Mouse (Mus musculus) ES-E14 (cell line): ENCODE data around the gene Arpc1b. TPM values are rescaled to one million over a fixed set of nuclear protein-coding genes. Genes with fewer than 3 reads are reported as not detected.
"Not testable (repeated sequence)": the region's sequence is repeated elsewhere in the genome, so short reads cannot be mapped to it uniquely, and the experiment has no call there.

ENCODE experiments used
- DNase-seq: peaks from one replicate; pipeline ENCODE4 v3.0.0-alpha.2; 2013; ENCODE audit warnings: low read depth, low spot score
- H3K27ac ChIP-seq: 2 replicates; pipeline ENCODE4 v1.5.1; 2012; ENCODE audit warnings: low read depth, mild to moderate bottlenecking, low read length, moderate library complexity, mixed read lengths; ENCODE audit not compliant: poor library complexity, insufficient read depth, severe bottlenecking
- H3K36me3 ChIP-seq: 2 replicates; pipeline ENCODE4 v1.6.1; 2012; ENCODE audit warnings: mild to moderate bottlenecking, low read length, moderate library complexity, mixed read lengths; ENCODE audit not compliant: control insufficient read depth, poor library complexity, insufficient read depth, severe bottlenecking
- H3K4me1 ChIP-seq, 2 experiments: fragments of 150-350 bp in 1 of 2; sonication (generic) in 1 of 2; 2 replicates each; pipeline ENCODE4 v1.6.1; 2012; ENCODE audit warnings: low read length in 2 of 2, mild to moderate bottlenecking in 1 of 2, mixed read lengths in 1 of 2; ENCODE audit not compliant: control insufficient read depth in 2 of 2, insufficient read depth in 2 of 2, poor library complexity in 1 of 2
- H3K4me3 ChIP-seq, 2 experiments: fragments of 150-350 bp in 1 of 2; sonication (generic) in 1 of 2; 2 replicates each; pipeline ENCODE4 v1.5.1; 2012; ENCODE audit warnings: low read length in 2 of 2, low read depth in 1 of 2, mild to moderate bottlenecking in 1 of 2, mixed read lengths in 1 of 2; ENCODE audit not compliant: insufficient read depth in 1 of 2, poor library complexity in 1 of 2, severe bottlenecking in 1 of 2
- H3K9ac ChIP-seq: 2 replicates; pipeline ENCODE4 v1.6.1; 2012; ENCODE audit warnings: low read depth, mild to moderate bottlenecking, low read length, mixed read lengths; ENCODE audit not compliant: poor library complexity, insufficient read depth, severe bottlenecking
- H3K9me3 ChIP-seq: fragments of 150-350 bp; sonication (generic); 2 replicates; pipeline ENCODE4 v1.6.1; 2012; ENCODE audit warnings: low read depth, mild to moderate bottlenecking, low read length; ENCODE audit not compliant: control insufficient read depth, insufficient read depth
- CHD2 ChIP-seq: IDR thresholded peaks from 2 replicates; pipeline ENCODE4 v1.6.1; 2014; ENCODE audit warnings: mild to moderate bottlenecking, low read depth, low read length, inconsistent platforms
- HCFC1 ChIP-seq: IDR thresholded peaks from 2 replicates; pipeline ENCODE4 v1.6.1; 2012; ENCODE audit warnings: low read length, inconsistent platforms, borderline replicate concordance; ENCODE audit not compliant: insufficient read depth
- MAFK ChIP-seq: IDR thresholded peaks from 2 replicates; pipeline ENCODE4 v1.6.1; 2014; ENCODE audit warnings: mild to moderate bottlenecking, low read depth, low read length, inconsistent platforms; ENCODE audit not compliant: insufficient read depth
- ZC3H11A ChIP-seq: IDR thresholded peaks from 2 replicates; pipeline ENCODE4 v1.6.1; 2012; ENCODE audit warnings: low read depth, mild to moderate bottlenecking, inconsistent platforms, low read length, borderline replicate concordance
- ZNF384 ChIP-seq: IDR thresholded peaks from 2 replicates; pipeline ENCODE4 v1.6.1; 2012; ENCODE audit warnings: low read depth, low read length, inconsistent platforms
- in situ Hi-C, 2 experiments: fragments of 600-800 bp; cut with MboI; formaldehyde crosslinking; loops; one replicate each; pipeline ENCODE4 v1.15.1; 2025; ENCODE audit warnings: low sequenced_read_pairs in 2 of 2, inconsistent platforms in 1 of 2; ENCODE audit not compliant: unreplicated experiment in 2 of 2
- total RNA-seq: library from RNA; depleted of rRNA; stranded (reverse); fragments of 300-350 nt; gene quantifications from 2 replicates; pipeline ENCODE4 v1.2.3, GENCODE M21; 2012

Gene Arpc1b
- total RNA-seq, 1 experiment: 249 TPM

DNA sequence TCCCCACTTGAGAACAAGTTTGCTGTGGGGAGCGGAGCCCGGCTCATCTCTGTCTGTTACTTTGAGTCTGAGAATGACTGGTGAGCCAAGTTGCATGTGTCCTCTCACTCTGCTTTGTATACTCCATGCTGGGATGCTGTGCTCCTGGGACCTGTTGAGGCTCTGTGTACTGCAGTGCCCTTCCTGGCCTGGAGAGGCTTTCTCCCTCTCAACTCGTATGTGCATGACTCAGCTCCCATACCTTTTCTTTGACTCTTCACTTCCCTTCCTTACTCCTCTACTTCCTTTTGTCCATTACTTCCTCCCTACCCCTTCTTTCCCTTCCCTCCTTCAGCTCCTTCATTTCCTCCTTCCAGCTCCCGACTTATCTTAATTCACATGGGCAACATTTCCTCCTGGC, 17.8 kb upstream of the Arpc1b start:
- no peaks in the 10 kb centered on the region for H3K9me3 ChIP-seq
- no peaks in the 10 kb centered on the region for H3K4me1 ChIP-seq
- H3K36me3 ChIP-seq: peaks cover 36% of the 10 kb centered on the region
- in situ Hi-C loops: no loop called here
- H3K9ac ChIP-seq: no peak overlapping the region
- peak; percentile 56; the same call in 1 of the 2 replicates for TF ChIP-seq MAFK
- TF ChIP-seq CHD2: no peak
- H3K4me3 ChIP-seq: no peak overlapping the region
- H3K27ac ChIP-seq: no peak overlapping the region
- DNase-seq: no peak

DNA sequence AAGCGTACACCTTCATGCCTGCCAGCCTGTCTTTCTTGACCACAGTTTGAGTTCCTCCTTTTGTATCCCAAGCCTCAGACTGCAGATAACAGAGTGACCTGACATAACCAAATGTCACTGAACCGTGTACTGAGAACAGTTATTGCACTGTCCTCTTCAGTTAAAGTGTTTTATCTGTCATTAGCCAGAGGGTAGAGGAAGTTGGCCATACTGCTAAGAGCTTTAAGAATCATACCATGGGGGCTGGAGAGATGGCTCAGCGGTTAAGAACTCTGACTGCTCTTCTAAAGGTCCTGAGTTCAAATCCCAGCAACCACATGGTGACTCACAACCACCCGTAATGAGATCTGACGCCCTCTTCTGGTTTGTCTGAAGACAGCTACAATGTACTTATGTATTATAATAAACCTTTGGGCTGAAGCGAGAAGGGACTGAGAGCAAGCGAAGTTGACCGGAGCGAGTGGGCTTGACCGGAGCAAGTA, 15.6 kb upstream of the Arpc1b start:
- no peaks in the 10 kb centered on the region for H3K4me1 ChIP-seq
- TF ChIP-seq ZC3H11A (no peak), ZNF384 (no peak), HCFC1 (no peak), CHD2 (no peak), MAFK (no peak)
- H3K9me3 ChIP-seq: no peaks in the 10 kb centered on the region
- in situ Hi-C loops: no loop called here
- H3K9ac ChIP-seq: no peak overlapping the region
- no peak overlapping the region for H3K27ac ChIP-seq
- H3K36me3 ChIP-seq: peaks cover 33% of the 10 kb centered on the region
- no peak overlapping the region for H3K4me3 ChIP-seq
- DNase-seq: no peak

DNA sequence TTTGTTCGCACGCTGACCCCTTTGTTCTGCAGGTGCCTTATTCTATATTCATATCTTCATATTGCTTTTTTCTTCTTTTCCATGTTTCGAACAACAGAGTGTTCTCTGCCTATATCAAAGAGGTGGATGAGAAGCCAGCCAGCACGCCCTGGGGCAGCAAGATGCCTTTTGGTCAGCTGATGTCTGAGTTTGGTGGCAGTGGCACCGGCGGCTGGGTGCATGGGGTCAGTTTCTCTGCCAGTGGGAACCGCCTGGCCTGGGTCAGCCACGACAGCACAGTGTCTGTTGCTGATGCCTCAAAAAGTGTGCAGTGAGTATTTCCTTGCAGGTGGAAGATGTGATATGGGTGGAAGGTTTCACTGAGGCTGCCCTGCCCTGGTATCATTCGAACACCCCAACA, 13.1 kb upstream of the Arpc1b start:
- peaks cover 37% of the 10 kb centered on the region for H3K36me3 ChIP-seq
- in situ Hi-C loops: no loop called here

DNA sequence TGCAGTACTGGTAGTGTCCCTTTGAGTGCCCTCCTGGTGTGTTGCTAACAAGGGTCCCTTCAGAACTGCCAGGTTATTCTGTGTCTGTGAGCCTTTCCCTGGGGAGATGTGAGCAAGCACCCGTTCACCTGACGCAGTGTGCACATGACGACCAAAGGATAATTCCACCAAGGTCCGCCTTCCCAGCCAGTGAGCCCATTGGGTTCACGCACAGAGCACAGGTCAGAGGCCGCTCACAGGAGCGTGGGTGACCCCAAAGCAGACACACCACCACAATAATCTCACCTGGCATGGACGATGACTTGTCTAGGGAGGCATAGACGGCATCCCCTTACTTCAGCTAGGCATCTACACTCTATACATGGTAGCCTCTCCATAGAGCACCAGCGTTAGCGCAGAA, 12.6 kb upstream of the Arpc1b start:
- in situ Hi-C loops: not testable (repeated sequence)

More for the DNA sequence above, 13.1 kb upstream of the Arpc1b start:
- H3K9me3 ChIP-seq: no peaks in the 10 kb centered on the region
- H3K9ac ChIP-seq: no peak overlapping the region
- DNase-seq: no peak
- TF ChIP-seq ZNF384 (no peak), HCFC1 (no peak), ZC3H11A (no peak), MAFK (no peak), CHD2 (no peak)
- no peak overlapping the region for H3K4me3 ChIP-seq
- H3K27ac ChIP-seq: no peak overlapping the region; the same call in 1 of the 2 replicates
- no peaks in the 10 kb centered on the region for H3K4me1 ChIP-seq

DNA sequence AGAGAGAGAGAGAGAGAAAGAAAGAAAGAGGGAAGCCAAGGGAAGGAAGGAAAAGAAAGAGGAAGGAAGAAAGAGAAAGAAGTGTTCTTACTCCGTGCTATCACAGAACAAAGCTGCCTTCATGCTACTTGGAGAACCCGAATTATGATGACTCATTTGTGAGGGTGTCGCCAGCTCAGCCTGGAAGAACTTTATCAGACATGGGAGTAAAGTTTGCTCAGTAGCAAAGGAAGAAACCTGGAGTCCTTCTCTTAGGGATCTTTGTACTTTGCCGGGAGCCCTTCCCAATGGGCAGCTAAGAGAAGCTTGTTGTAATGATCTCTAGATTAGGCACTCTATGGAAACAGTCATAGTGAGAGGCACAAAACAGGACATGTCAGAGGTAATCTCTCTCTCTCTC, 11.3 kb upstream of the Arpc1b start:
- Histone ChIP-seq H3K27ac (no peak overlapping the region), H3K4me1 (no peaks in the 10 kb centered on the region), H3K36me3 (peaks cover 37% of the 10 kb centered on the region), H3K9me3 (no peaks in the 10 kb centered on the region), H3K9ac (no peak overlapping the region), H3K4me3 (no peak overlapping the region)
- DNase-seq: no peak
- TF ChIP-seq CHD2 (no peak), MAFK (no peak), HCFC1 (no peak), ZC3H11A (no peak), ZNF384 (no peak)
- in situ Hi-C loops: no loop called here

More for the DNA sequence above, 12.6 kb upstream of the Arpc1b start:
- not testable (repeated sequence) for H3K9ac ChIP-seq, H3K9me3 ChIP-seq, H3K27ac ChIP-seq, DNase-seq, H3K4me3 ChIP-seq, H3K4me1 ChIP-seq
- H3K36me3 ChIP-seq: peaks cover 38% of the 10 kb centered on the region
